Mouse (Mus musculus) liver, embryonic 11.5 days (tissue): Measurements from ENCODE around the gene Ak4. TPM values are rescaled to one million over a fixed set of nuclear protein-coding genes. Genes with fewer than 3 reads are reported as not detected.

ENCODE experiments used
- ATAC-seq: fragments of 200-750 bp; cut with Nextera tagmentation; replicated peaks from 2 replicates; pipeline ENCODE4 v1.8.0; 2017; ENCODE audit warnings: moderate number of reproducible peaks, mild to moderate bottlenecking, moderate TSS enrichment, moderate library complexity; ENCODE audit not compliant: low FRiP score
- DNase-seq: peaks from one replicate; pipeline ENCODE4 v3.0.0-alpha.2; 2017; ENCODE audit warnings: low spot score
- H3K27ac ChIP-seq: fragments of 300-500 bp; sonication (generic); 2 replicates; pipeline ENCODE4 v1.5.1; 2014; ENCODE audit warnings: mild to moderate bottlenecking, low read depth, low read length, control low read depth
- H3K27me3 ChIP-seq: fragments of 300-500 bp; sonication (generic); replicated peaks from 2 replicates; pipeline ENCODE4 v1.6.1; 2014; ENCODE audit warnings: low read length, mixed read lengths; ENCODE audit not compliant: control insufficient read depth, insufficient read depth
- H3K36me3 ChIP-seq: fragments of 300-500 bp; sonication (generic); 2 replicates; pipeline ENCODE4 v1.6.1; 2014; ENCODE audit warnings: mild to moderate bottlenecking, low read length, moderate library complexity, mixed read lengths; ENCODE audit not compliant: control insufficient read depth, insufficient read depth
- H3K4me1 ChIP-seq: fragments of 300-500 bp; sonication (generic); replicated peaks from 2 replicates; pipeline ENCODE4 v1.6.1; 2014; ENCODE audit warnings: low read length, mixed read lengths; ENCODE audit not compliant: control insufficient read depth, insufficient read depth
- H3K4me2 ChIP-seq: fragments of 300-500 bp; sonication (generic); 2 replicates; pipeline ENCODE4 v1.6.1; 2014; ENCODE audit warnings: mild to moderate bottlenecking, control low read depth, moderate library complexity
- H3K4me3 ChIP-seq: fragments of 300-500 bp; sonication (generic); 2 replicates; pipeline ENCODE4 v1.5.1; 2014; ENCODE audit warnings: low read depth, low read length, control low read depth
- H3K9ac ChIP-seq: fragments of 300-500 bp; sonication (generic); 2 replicates; pipeline ENCODE4 v1.6.1; 2014; ENCODE audit warnings: low read depth, low read length, control low read depth
- H3K9me3 ChIP-seq: fragments of 300-500 bp; sonication (generic); 2 replicates; pipeline ENCODE4 v1.6.1; 2016; ENCODE audit warnings: low read length, inconsistent platforms, mixed read lengths; ENCODE audit not compliant: control insufficient read depth
- WGBS: fragments of 180-500 bp; shearing (Covaris S2); extraction: QIAGEN DNeasy Blood & Tissue Kit; methylation state at CpG from one replicate; pipeline ENCODE4 v1.1.7; 2014; 5-methylcytosine and 5-hydroxymethylcytosine counted together
- polyA plus RNA-seq: library from polyadenylated mRNA; unstranded; fragments of >200 nt; fragmentation: Nextera tagmentation; extraction: Ambion mirVana; gene quantifications from 2 replicates; pipeline ENCODE4 v1.2.1, GENCODE M21; 2014

Ak4 gene
- polyA plus RNA-seq, 1 experiment from 2014 or later = 14.8 TPM

DNA sequence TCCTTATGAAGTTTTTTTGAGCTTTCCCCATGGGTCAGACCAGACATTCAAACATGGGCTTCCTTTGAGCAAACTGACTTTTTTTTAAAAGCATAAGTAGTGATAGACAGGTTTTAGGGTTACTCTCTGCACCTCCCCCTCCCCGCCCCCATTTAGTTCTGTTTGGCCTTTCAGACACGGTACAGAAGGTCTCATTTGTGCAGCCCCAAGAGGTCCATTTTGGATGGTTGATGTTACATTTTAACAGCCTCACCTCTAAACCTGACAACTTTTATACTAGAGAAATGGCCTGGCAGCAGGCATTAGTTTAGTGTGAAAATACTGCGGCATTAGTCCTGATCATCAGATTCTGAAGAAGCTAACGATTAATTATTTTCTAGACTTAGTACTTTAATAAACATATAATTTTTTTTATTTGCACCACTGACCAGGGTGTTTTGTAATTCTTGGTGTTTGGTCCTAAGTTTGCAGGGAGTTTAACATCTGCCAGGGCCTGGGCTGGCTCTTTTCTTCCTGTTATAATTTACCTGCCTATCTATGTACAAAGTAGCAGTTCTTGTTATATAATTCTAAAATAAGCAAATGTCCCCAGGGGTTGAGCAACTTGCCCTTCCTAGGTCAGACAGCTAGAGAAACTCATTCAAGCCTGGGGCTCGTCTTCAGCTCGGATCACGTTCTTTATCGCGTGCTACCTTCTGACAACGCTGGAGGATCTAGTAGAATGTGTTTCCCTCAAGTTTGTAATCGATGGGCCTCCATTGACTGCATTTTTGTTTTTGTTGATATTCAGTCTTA, 9.0 kb downstream of the Ak4 start:
- no peaks in the 10 kb centered on the region for H3K9me3 ChIP-seq
- peaks cover 6% of the 10 kb centered on the region; the same call in 1 of the 2 replicates for H3K36me3 ChIP-seq
- 87% methylated on average over 11 of the region's 11 CpGs for WGBS
- ATAC-seq = no peak
- DNase-seq = no peak
- no peak overlapping the region for H3K4me3 ChIP-seq
- peaks cover 13% of the 10 kb centered on the region; the same call in 1 of the 2 replicates for H3K4me1 ChIP-seq
- H3K4me2 ChIP-seq = no peak overlapping the region
- H3K27me3 ChIP-seq = no peaks in the 10 kb centered on the region
- no peak overlapping the region for H3K27ac ChIP-seq
- H3K9ac ChIP-seq = no peak overlapping the region

DNA sequence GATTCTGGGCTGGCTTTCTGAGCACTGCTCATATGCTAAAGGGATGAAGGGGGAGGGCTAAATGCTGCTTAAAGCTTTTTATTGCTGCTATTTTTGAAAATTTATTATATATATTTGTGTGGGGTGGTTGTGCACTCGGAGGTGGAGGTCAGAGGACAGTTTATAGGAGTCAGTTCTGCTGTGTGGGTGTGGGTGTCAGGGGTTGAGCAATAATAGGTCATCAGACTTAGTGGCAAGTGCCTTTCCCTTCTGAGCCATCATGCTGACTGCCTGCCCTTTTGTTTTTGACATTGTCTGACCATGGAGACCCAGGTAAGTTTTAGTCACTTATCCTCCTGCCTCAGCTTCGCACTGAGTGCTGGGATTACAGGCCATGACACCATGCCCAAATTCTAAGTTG, 10.0 kb downstream of the Ak4 start:
- no peak for DNase-seq
- Histone ChIP-seq H3K4me3 (no peak overlapping the region), H3K4me2 (no peak overlapping the region), H3K9me3 (no peaks in the 10 kb centered on the region), H3K9ac (no peak overlapping the region), H3K36me3 (peaks cover 4% of the 10 kb centered on the region; the same call in 1 of the 2 replicates), H3K27me3 (no peaks in the 10 kb centered on the region), H3K4me1 (peaks cover 8% of the 10 kb centered on the region; the same call in 1 of the 2 replicates), H3K27ac (no peak overlapping the region)
- 76% methylated on average over 2 of the region's 2 CpGs for WGBS
- no peak for ATAC-seq

DNA sequence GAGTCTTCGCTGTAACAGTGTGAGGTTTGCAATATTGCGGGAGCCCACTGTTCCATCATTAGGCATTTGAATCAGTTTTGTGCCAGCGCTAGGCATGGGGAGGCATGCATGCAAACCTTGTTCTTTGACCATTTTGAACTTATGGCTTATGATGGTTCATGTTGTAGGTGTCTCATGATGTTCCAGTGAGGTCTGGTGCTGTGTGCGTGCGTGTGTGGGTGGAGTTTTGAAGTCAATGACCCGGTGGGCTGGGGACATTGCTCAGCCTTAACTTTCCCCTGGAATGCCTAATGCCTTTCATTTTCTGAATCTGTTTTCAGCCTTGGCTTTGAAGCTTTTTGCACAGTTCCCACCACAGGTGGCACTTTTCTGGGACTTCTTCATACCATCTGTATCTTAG, 10.9 kb downstream of the Ak4 start:
- Histone ChIP-seq H3K4me1 (peaks cover 8% of the 10 kb centered on the region; the same call in 1 of the 2 replicates), H3K9me3 (no peaks in the 10 kb centered on the region), H3K27ac (no peak overlapping the region), H3K9ac (no peak overlapping the region), H3K27me3 (no peaks in the 10 kb centered on the region), H3K36me3 (peaks cover 4% of the 10 kb centered on the region; the same call in 1 of the 2 replicates), H3K4me2 (no peak overlapping the region), H3K4me3 (no peak overlapping the region)
- ATAC-seq (no peak), DNase-seq (no peak)
- 89% methylated on average over 6 of the region's 6 CpGs for WGBS

DNA sequence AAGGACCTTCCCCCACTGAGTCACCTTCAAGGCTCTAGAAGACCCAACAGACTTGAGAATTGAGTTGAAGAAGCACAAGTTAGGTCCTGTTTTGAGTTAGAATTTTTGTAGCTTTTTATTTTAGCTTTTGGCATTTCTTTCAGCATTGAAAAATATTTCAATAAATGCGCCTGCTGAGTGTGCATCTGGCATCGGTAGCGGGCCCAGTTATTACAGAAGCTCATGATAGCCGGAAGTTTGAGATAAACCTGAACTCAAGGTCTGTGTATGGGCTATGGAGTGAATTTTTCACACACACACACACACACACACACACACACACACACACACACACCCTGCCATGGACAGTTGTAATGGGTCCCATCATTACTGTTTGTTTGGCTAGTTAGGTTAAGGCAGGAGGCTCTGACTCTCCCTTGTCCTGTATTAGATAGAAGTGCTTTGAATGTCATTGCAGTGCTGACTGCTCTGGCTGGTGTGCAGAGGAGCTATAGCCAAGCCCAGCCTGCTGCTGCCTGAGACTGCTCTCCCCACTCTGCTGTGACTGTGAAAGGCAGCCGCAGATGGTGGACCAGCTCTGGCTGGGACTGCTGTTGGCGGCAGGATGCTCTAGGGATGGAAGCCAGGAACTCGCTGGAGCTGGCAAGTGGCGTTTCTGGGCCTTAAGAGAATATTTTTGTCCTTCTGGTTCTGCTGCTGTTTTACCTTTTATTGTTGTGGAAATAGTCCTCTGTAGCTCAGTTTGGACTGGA, 17.9 kb downstream of the Ak4 start:
- WGBS = 82% methylated on average over 8 of the region's 8 CpGs
- H3K4me2 ChIP-seq = no peak overlapping the region
- H3K4me3 ChIP-seq = no peak overlapping the region
- no peak overlapping the region for H3K9ac ChIP-seq
- no peaks in the 10 kb centered on the region for H3K27me3 ChIP-seq
- no peak for DNase-seq
- no peaks in the 10 kb centered on the region for H3K36me3 ChIP-seq
- H3K4me1 ChIP-seq = peaks cover 8% of the 10 kb centered on the region; the same call in 1 of the 2 replicates
- H3K9me3 ChIP-seq = no peaks in the 10 kb centered on the region
- no peak for ATAC-seq
- no peak overlapping the region for H3K27ac ChIP-seq

DNA sequence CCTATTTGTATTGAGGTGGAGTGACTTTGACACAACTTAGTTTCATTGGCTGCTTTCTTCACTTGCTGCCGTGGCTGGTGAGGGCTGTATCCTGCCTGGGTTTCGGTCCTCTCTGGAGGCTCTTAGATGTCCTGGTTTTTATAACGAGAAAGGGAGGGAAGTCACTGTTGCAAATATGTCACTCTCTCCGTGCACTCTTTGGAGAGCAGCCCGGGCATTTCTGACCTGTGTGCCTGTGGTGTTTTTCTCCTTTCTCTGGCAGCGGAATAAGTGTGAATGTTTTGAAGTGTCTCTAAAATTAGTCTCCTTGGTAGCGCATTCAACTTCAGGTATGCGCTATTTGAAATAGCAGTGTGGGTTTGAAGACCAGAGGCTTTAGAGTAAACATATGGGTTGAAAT, 19.2 kb downstream of the Ak4 start:
- DNase-seq (no peak), ATAC-seq (no peak)
- H3K27me3 ChIP-seq = no peaks in the 10 kb centered on the region
- peaks cover 8% of the 10 kb centered on the region; the same call in 1 of the 2 replicates for H3K4me1 ChIP-seq
- H3K36me3 ChIP-seq = no peaks in the 10 kb centered on the region
- no peak overlapping the region for H3K4me3 ChIP-seq
- no peak overlapping the region for H3K4me2 ChIP-seq
- no peak overlapping the region for H3K27ac ChIP-seq
- H3K9ac ChIP-seq = no peak overlapping the region
- H3K9me3 ChIP-seq = no peaks in the 10 kb centered on the region
- 76% methylated on average over 8 of the region's 8 CpGs for WGBS

DNA sequence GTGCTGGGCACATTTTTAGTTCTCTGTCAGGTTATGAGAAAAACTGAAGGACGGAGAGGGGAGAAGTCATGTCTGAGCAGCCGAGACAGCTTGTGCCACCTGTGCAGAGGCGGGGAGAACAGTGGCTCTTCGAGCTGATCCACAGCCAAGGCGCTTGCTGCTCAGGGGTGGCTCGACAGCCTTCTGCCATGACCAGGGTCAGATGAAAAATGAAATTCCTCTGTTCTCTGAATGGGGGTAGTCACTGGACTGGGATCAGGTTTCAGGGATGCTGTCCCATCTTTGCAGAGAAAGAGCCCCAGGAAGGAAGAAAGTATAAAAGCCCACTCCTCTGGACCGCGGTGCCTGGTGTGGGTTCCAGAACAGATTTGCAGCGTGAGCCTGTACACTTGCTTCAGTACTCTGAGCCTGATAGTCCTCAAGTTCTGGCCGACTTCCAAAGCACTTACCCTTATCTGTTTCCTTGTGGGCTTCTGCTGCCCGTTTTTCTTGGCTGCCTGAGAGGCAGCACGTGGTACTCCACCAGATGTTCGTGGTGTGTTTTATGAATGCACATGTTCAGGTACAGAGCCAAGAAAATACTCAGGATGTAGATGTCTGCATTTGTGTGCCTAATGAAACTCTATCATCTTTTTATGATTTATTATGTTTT, 20.8 kb downstream of the Ak4 start:
- ATAC-seq = no peak; the same call in 1 of the 2 replicates
- no peak overlapping the region for H3K9ac ChIP-seq
- no peak for DNase-seq
- H3K4me2 ChIP-seq = no peak overlapping the region
- H3K27me3 ChIP-seq = no peaks in the 10 kb centered on the region
- H3K36me3 ChIP-seq = no peaks in the 10 kb centered on the region
- no peak overlapping the region for H3K4me3 ChIP-seq
- no peaks in the 10 kb centered on the region for H3K9me3 ChIP-seq
- H3K27ac ChIP-seq = no peak overlapping the region; the same call in 1 of the 2 replicates
- H3K4me1 ChIP-seq = peaks cover 8% of the 10 kb centered on the region; the same call in 1 of the 2 replicates
- WGBS = 51% methylated on average over 13 of the region's 13 CpGs

DNA sequence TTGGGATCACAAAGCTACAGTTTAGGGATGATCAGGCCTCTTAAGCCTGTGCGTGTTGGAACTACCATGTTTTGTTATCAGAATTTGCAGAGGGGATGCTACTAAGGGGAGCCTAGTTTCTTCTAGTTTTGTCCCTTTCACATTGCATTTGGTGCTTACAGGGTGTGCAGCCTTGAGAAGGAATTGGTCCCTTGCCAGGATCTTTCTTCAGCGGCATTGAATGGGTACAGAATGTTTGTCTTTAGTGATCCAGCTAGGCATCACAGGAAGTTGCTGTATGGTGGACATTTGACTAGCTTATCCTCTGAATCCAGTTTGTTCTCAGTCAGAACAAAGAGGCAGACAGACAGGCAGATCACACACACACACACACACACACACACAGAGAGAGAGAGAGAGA, 23.7 kb downstream of the Ak4 start:
- Histone ChIP-seq H3K4me3 (no peak overlapping the region), H3K9ac (no peak overlapping the region), H3K27ac (no peak overlapping the region), H3K4me1 (peaks cover 8% of the 10 kb centered on the region; the same call in 1 of the 2 replicates), H3K27me3 (no peaks in the 10 kb centered on the region), H3K4me2 (no peak overlapping the region), H3K36me3 (no peaks in the 10 kb centered on the region), H3K9me3 (no peaks in the 10 kb centered on the region)
- DNase-seq (no peak), ATAC-seq (no peak)
- WGBS = 84% methylated on average over 2 of the region's 2 CpGs

DNA sequence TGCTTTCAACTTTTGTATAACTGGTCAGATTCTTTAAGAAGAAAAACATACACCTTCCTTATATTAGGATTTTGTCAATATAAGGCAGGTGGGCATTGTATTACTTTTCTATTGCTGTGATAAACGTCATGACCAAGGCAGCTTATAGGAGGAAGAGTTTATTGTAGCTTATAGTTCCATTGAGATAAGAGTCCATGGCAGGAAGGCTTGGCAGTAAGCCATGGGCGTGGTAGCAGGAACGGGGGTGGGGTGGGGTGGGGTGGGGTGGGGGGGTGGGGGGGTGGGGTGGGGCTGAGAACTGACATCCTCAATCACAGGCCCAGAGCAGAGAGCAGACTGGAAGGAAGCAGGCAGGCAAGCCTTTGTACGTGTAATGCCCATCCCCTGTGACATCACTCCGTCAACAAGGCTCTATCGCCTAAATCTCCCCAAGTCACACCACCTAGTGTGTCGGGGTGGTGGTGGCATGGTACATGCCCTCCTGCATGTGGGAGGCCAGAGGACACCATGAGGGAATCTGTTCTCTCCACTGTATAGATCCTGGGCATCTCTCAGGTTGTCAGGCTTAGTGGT, 24.4 kb downstream of the Ak4 start:
- ATAC-seq = no peak
- WGBS = 65% methylated on average over 7 of the region's 7 CpGs
- no peak overlapping the region for H3K27ac ChIP-seq

More for the DNA sequence above, 24.4 kb downstream of the Ak4 start:
- Histone ChIP-seq H3K4me2 (no peak overlapping the region), H3K4me3 (no peak overlapping the region), H3K27me3 (no peaks in the 10 kb centered on the region), H3K36me3 (no peaks in the 10 kb centered on the region), H3K4me1 (peaks cover 8% of the 10 kb centered on the region; the same call in 1 of the 2 replicates), H3K9me3 (no peaks in the 10 kb centered on the region), H3K9ac (no peak overlapping the region)
- no peak for DNase-seq
